Mouse (Mus musculus): ENCODE results near the gene Fam53b. TPM values are rescaled to one million over a fixed set of nuclear protein-coding genes. Genes with fewer than 3 reads are reported as not detected.

Fam53b gene
- polyA plus RNA-seq, 1 experiment = 79.4 TPM

DNA sequence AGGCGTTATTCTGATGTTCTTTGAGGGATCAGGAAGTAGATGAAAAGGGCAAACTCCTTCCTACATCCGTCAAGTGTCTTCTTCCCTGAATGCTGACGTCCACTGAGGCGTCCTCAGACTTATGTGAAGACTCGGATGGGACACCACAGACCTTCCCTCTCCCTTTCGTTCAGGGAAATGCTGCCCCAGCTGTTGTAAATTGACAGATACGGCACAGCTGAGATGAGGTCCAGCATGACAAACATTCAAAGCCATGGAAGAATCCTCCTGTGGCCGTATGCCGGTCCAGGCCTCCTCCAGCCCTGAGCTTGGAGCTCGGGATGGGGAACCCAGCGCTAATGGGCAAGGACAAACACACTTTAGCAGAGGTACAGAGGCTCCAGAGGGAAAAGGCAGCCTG, 64.2 kb downstream of the Fam53b start:
- Histone ChIP-seq H3K4me1 (ENCODE audit: control insufficient read depth, insufficient read depth, low read length) (peaks cover 17% of the 10 kb centered on the region), H3K4me3 (replicated peaks; ENCODE audit: extremely low read depth, low read depth, low read length) (no peak overlapping the region)
- 93% methylated on average over 11 of the region's 11 CpGs for WGBS
- DNase-seq = no peak
- TF ChIP-seq CTCF (IDR thresholded peaks at IDR 0.05; ENCODE audit: insufficient read depth, low read length) = no peak
- no peak for TF ChIP-seq POLR2A (IDR thresholded peaks at IDR 0.05; ENCODE audit: borderline replicate concordance, extremely low read depth, low read depth, low read length)

DNA sequence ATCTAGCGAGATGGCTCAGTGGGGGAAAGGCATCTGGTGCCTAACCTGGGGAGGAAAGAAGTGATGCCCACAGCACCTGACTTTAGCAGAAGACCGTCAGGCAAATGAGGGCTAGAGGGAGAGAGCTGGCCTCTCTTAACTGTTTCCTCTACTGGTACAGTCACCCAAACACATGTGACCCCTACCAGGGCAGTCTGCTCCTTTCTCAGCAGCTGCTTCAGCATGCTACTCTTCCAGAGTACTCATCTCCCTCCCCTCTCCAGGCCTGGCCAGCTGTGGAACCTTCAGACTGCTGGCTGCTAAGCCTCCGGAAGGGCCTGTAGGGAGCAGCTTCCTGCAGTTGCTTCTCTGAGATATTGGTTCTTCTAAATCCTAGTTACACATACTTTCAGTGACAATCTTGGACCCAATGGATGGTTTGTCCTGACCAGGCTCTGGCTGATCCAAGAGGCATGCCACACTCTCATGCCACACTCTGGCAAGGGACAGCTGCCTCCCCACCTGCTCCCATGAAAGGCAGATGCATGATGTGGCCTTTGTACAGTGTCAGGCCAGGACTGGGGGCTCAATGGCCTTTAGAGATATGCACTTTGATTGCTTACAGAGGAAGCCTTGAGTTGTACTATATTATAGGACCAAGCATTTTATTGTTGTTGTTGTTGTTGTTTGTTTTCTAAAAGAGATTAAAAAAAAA, 65.5 kb downstream of the Fam53b start:
- no peak for DNase-seq
- TF ChIP-seq CTCF (IDR thresholded peaks at IDR 0.05; ENCODE audit: insufficient read depth, low read length) = no peak
- TF ChIP-seq POLR2A (IDR thresholded peaks at IDR 0.05; ENCODE audit: borderline replicate concordance, extremely low read depth, low read depth, low read length) = no peak
- Histone ChIP-seq H3K4me1 (ENCODE audit: control insufficient read depth, insufficient read depth, low read length) (peaks cover 6% of the 10 kb centered on the region), H3K4me3 (replicated peaks; ENCODE audit: extremely low read depth, low read depth, low read length) (no peak overlapping the region)
- 73% methylated on average over 3 of the region's 3 CpGs for WGBS

DNA sequence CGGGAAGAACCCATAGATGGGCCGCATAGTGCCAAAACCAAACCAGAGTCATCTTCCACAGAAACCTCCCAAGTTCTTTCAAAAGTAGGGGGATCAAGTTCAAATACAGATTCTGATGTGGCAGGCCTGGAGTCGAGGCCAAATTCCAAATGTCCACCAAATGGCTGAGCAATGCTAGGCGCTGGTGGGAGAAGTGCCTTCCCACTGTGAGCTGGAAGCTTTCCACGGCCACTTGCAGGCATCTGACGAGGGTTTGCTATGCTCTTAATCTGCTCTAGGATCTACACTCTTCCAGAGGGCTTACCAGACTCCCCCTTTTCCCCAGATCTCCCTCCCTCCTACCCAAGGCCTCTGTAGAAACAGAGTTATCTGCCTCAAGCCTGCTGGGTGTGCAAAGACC, 66.6 kb downstream of the Fam53b start:
- TF ChIP-seq POLR2A (IDR thresholded peaks at IDR 0.05; ENCODE audit: borderline replicate concordance, extremely low read depth, low read depth, low read length) = no peak
- TF ChIP-seq CTCF (IDR thresholded peaks at IDR 0.05; ENCODE audit: insufficient read depth, low read length) = no peak
- H3K4me3 ChIP-seq (replicated peaks; ENCODE audit: extremely low read depth, low read depth, low read length) = no peak overlapping the region
- peaks cover 6% of the 10 kb centered on the region for H3K4me1 ChIP-seq (ENCODE audit: control insufficient read depth, insufficient read depth, low read length)
- WGBS = 58% methylated on average over 6 of the region's 6 CpGs
- DNase-seq = no peak

DNA sequence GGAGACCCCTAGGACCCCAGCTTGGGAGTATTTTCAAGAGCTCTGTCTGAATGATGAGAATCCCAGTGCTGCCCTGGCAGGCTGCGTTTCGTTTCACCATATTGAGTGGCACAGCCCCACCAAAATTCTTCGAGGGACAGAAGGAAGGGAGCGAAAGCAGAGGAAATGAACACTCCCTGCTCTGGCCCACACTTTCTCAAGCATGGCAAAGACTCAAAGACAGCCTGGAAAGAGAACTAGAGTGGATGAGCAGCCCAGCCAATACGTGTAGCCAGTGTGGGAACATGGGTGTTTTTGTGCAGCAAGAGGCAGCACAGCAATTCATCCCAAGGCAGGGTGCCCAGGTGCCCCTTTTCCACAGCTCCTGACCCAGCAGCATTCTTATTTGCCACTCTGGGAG, 70.8 kb downstream of the Fam53b start:
- Histone ChIP-seq H3K4me1 (ENCODE audit: control insufficient read depth, insufficient read depth, low read length) (no peaks in the 10 kb centered on the region; the same call in none of the 2 replicates), H3K4me3 (replicated peaks; ENCODE audit: extremely low read depth, low read depth, low read length) (no peak overlapping the region)
- TF ChIP-seq POLR2A (IDR thresholded peaks at IDR 0.05; ENCODE audit: borderline replicate concordance, extremely low read depth, low read depth, low read length) (no peak), CTCF (IDR thresholded peaks at IDR 0.05; ENCODE audit: insufficient read depth, low read length) (no peak)
- 60% methylated on average over 5 of the region's 5 CpGs for WGBS
- DNase-seq = no peak

DNA sequence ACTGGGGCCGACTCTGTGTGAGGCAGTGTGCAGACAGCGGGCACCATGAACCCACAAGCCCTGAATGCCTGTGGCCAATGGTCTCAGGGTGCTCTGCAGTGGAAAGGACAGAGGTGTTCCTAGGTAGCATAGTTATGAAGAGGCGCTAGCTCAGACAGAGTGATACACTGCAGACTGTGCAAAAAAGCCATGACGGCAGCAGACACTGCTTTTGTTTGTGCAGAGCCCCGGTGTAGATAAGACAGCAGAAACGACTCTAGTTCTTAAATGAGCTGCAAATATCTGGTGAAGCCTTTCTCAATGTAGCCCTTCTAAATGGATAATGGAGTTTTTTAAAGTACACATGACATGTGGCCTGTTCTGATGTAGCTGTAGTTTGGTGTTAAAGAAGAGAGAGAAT, 73.9 kb downstream of the Fam53b start:
- DNase-seq = no peak
- H3K4me3 ChIP-seq (replicated peaks; ENCODE audit: extremely low read depth, low read depth, low read length) = no peak overlapping the region
- peaks cover 15% of the 10 kb centered on the region for H3K4me1 ChIP-seq (ENCODE audit: control insufficient read depth, insufficient read depth, low read length)
- 76% methylated on average over 6 of the region's 6 CpGs for WGBS
- no peak for TF ChIP-seq CTCF (IDR thresholded peaks at IDR 0.05; ENCODE audit: insufficient read depth, low read length)
- no peak for TF ChIP-seq POLR2A (IDR thresholded peaks at IDR 0.05; ENCODE audit: borderline replicate concordance, extremely low read depth, low read depth, low read length)

DNA sequence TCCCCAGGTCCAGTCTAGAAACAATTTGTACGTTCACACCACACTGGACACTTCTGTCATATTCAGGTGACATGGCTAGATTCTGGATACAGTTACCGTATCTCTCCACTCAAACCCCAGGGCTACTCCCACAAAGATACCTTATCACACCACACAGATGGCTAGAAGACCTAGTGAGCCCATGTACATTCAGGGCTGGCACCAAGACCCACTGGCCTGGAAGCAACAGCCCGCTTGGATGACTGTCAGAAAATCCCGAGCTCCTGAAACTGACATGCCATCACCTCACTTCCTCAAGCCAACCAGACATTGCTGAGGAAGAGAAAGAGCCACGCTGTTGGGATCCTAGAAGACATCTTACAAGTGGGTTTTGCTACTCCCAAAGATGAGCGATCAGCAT, 74.8 kb downstream of the Fam53b start:
- H3K4me3 ChIP-seq (replicated peaks; ENCODE audit: extremely low read depth, low read depth, low read length) = no peak overlapping the region
- TF ChIP-seq CTCF (IDR thresholded peaks at IDR 0.05; ENCODE audit: insufficient read depth, low read length) = no peak
- no peak for TF ChIP-seq POLR2A (IDR thresholded peaks at IDR 0.05; ENCODE audit: borderline replicate concordance, extremely low read depth, low read depth, low read length)
- peaks cover 15% of the 10 kb centered on the region for H3K4me1 ChIP-seq (ENCODE audit: control insufficient read depth, insufficient read depth, low read length)
- DNase-seq = no peak
- WGBS = 82% methylated on average over 6 of the region's 6 CpGs

DNA sequence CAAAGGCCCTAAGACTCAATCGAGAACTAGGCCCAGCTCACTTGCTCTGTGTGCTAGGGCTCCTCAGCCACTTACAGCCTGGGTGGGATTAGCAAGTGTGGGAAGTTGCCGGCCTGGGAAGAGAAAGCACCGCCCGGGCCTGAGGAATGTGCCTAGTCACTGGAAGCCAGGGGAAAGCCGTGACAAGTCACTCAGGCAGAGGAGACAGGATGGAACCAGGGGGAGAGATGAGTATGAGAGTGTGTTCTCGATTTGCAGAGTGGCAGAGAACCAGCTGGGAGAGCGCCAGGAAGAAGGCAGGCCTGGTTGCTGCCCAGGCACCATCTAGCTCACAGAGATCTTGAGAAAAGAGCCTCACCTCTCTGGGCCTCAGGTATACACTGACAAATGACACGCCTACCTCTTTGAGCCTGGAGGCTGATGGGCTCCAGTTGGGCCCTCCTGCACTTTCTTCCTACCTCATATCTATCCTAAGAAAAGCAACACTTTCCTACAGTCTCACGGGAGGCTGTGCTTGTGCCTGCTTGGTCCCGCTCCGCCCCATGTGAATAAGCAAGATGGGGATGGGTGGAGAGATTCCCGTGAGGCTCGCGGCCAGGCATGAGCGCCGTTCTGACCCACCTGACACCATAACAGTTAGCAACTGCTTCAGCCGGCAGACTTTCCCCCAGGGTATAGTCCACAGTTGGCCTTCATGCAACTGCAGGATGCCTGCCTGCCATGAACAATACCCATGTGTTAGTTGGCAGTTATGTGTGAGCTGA, 77.4 kb downstream of the Fam53b start:
- peaks cover 16% of the 10 kb centered on the region for H3K4me1 ChIP-seq (ENCODE audit: control insufficient read depth, insufficient read depth, low read length)
- peak; percentile 66 for DNase-seq
- TF ChIP-seq POLR2A (IDR thresholded peaks at IDR 0.05; ENCODE audit: borderline replicate concordance, extremely low read depth, low read depth, low read length) (0 out of 2 replicates have a peak, but pooled peaks have one; percentile 10), CTCF (IDR thresholded peaks at IDR 0.05; ENCODE audit: insufficient read depth, low read length) (no peak)
- H3K4me3 ChIP-seq (replicated peaks; ENCODE audit: extremely low read depth, low read depth, low read length) = no peak overlapping the region
- 48% methylated on average over 17 of the region's 17 CpGs for WGBS

DNA sequence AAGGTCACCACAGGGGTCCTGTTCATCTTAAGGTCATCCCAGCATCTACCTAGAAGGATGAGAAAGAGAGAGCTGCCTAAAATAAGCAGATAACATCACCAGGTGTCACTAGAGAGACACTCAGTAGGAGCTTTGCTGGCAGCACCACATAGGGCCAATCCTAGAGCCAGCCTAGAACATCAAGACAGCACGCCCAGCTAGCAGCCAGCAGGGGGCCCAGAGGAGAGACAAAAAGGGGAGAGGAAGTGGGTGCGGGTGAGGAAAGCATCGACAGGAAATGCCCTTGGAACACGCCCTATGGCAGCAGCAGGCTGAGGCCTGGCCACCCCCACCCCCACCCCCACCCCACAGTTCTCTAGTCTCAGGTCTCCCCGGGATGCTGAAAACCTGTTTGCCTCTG, 78.5 kb downstream of the Fam53b start:
- DNase-seq = peak; percentile 59
- peak; percentile 70 for TF ChIP-seq CTCF (IDR thresholded peaks at IDR 0.05; ENCODE audit: insufficient read depth, low read length)
- TF ChIP-seq POLR2A (IDR thresholded peaks at IDR 0.05; ENCODE audit: borderline replicate concordance, extremely low read depth, low read depth, low read length) = no peak
- no peak overlapping the region for H3K4me3 ChIP-seq (replicated peaks; ENCODE audit: extremely low read depth, low read depth, low read length)
- 15% methylated on average over 5 of the region's 5 CpGs for WGBS
- H3K4me1 ChIP-seq (ENCODE audit: control insufficient read depth, insufficient read depth, low read length) = peaks cover 17% of the 10 kb centered on the region

DNA sequence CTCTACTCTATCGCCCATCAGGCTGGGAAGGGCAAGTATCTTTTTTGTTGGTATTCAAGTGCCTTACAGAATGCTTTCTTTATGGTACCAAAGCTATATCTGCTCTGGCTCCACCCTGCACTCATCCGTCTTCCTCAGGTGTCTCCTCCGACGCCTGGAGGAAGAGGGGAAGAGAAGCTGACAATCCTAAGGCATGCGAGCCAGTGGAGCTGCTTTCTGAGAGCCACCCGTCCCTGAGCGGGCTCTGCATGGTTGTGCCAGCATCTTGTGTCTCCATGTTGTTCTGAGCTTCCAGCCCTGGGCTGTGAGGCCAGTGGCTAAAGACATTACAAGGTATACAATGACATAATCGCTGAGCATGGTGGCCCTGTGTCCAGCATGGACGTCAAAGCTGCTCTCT, 79.5 kb downstream of the Fam53b start:
- Histone ChIP-seq H3K4me1 (ENCODE audit: control insufficient read depth, insufficient read depth, low read length) (peaks cover 22% of the 10 kb centered on the region), H3K4me3 (replicated peaks; ENCODE audit: extremely low read depth, low read depth, low read length) (no peak overlapping the region)
- TF ChIP-seq POLR2A (IDR thresholded peaks at IDR 0.05; ENCODE audit: borderline replicate concordance, extremely low read depth, low read depth, low read length) = no peak
- 79% methylated on average over 9 of the region's 9 CpGs for WGBS
- DNase-seq = no peak

DNA sequence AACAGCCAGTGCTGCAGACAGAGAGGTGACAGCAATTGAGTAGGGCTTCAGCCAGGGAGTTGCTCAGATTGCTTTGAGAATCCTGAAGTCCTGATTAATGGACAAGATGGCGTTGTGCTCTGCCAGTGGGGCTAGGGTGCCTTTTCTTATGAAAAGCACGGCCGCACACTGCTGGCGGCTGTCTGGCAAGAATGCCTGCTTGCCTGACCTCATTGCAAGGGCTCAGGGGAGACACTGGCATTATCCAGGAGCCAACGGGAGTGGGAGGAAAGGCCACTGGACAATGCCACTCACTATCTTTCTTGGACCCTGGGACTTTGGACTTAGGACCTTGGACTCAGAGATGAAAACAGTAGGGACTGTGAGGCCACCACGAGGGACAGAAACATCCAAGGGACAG, 80.2 kb downstream of the Fam53b start:
- DNase-seq = no peak
- Histone ChIP-seq H3K4me1 (ENCODE audit: control insufficient read depth, insufficient read depth, low read length) (peaks cover 22% of the 10 kb centered on the region), H3K4me3 (replicated peaks; ENCODE audit: extremely low read depth, low read depth, low read length) (no peak overlapping the region)
- 78% methylated on average over 6 of the region's 6 CpGs for WGBS
- TF ChIP-seq POLR2A (IDR thresholded peaks at IDR 0.05; ENCODE audit: borderline replicate concordance, extremely low read depth, low read depth, low read length) (no peak), CTCF (IDR thresholded peaks at IDR 0.05; ENCODE audit: insufficient read depth, low read length) (no peak)

Data from lung, adult 2 months (tissue).